Comparison of ENCODE assay signal across 20 mouse cellular contexts in the genomic region with DNA sequence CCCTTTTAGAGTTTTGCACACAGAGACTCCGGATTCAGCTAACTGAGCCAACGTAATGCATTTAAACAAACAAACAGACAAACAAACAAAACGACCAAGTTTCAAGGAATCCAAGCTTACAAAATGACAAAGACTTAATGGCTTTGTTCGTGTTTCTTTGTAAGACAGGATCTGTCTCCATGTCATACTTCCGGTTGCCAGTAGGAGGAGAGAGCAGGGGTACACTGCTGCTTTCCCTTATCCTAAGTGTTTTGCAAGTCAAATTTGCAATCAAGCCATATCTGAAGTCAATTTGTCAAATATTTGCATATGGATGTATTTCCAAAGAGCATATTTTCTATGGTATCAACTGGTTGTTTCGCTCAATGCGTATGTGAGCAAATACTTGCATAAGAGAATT. TPM values are rescaled to one million over a fixed set of nuclear protein-coding genes. Genes with fewer than 3 reads are reported as not detected.
DNase-seq lines count a peak whose midpoint lies in the region; ATAC-seq and TF ChIP-seq lines count a peak whose summit lies in the region.
"Had no signal": no experiment of that assay in that cellular context is flagged by ENCODE, and none has a peak within 500 bp of the region (broad histone marks: within the 10 kb centered on the region; RNA-seq: fewer than 3 reads in every experiment).

No protein-coding gene starts in this region.

- 70% methylated on average over 7 of the region's 7 CpGs for WGBS in forebrain, postnatal 0 days
- 69% methylated on average over 7 of the region's 7 CpGs for WGBS in forebrain, embryonic 16.5 days
- 69% methylated on average over 7 of the region's 7 CpGs for WGBS in lung, embryonic 14.5 days

- intact Hi-C loops in gastrocnemius, adult 2 months (cut with DNase I): no loop called here

- DNase-seq in forebrain, postnatal 0 days: no peak
- DNase-seq in lung, embryonic 14.5 days: peak; percentile 4
- DNase-seq in lung, postnatal 14 days: no peak
- peak; percentile 27 for DNase-seq in ES-E14 (ENCODE audit: low read depth, low spot score)
- peak; percentile 36 for DNase-seq in embryo, embryonic 10.5 days (ENCODE audit: low spot score)
- DNase-seq in thymus, postnatal 10 days (ENCODE audit: low spot score in 2 of 2): no peak
- no peak for DNase-seq in gastrocnemius, adult 2 months
- DNase-seq: adrenal gland, postnatal 14 days; cerebellum, adult 8-10 months; heart, adult 18-20 months; kidney, adult 9 months; liver, embryonic 13.5 days; thymus, adult 18-20 months had no signal

- H3K27ac ChIP-seq in forebrain, postnatal 0 days (ENCODE audit: low read depth, low read length): no peak overlapping the region
- H3K27ac ChIP-seq in forebrain, embryonic 16.5 days (ENCODE audit: low read length): no peak overlapping the region
- no peak overlapping the region for H3K27ac ChIP-seq in lung, embryonic 14.5 days (ENCODE audit: low read depth)
- H3K27ac ChIP-seq in ES-E14 (ENCODE audit: insufficient read depth, low read depth, low read length, poor library complexity, severe bottlenecking): no peak overlapping the region
- no peak overlapping the region for H3K27ac ChIP-seq in gastrocnemius, adult 2 months
- H3K27ac ChIP-seq: embryonic facial prominence, embryonic 13.5 days; liver, embryonic 13.5 days had no signal

- no peak overlapping the region for H3K4me3 ChIP-seq in forebrain, postnatal 0 days (ENCODE audit: low read depth, low read length)
- no peak overlapping the region for H3K4me3 ChIP-seq in forebrain, embryonic 16.5 days (replicated peaks; ENCODE audit: low read length)
- H3K4me3 ChIP-seq in lung, embryonic 14.5 days (ENCODE audit: low read depth, low read length): no peak overlapping the region
- no peak overlapping the region for H3K4me3 ChIP-seq in ES-E14 (ENCODE audit: insufficient read depth in 1 of 2, low read depth in 1 of 2, low read length in 2 of 2, poor library complexity in 1 of 2, severe bottlenecking in 1 of 2)
- no peak overlapping the region for H3K4me3 ChIP-seq in gastrocnemius, adult 2 months
- H3K4me3 ChIP-seq: embryonic facial prominence, embryonic 13.5 days; liver, embryonic 13.5 days had no signal

- H3K4me1 ChIP-seq in forebrain, postnatal 0 days (ENCODE audit: insufficient read depth): no peaks in the 10 kb centered on the region
- no peaks in the 10 kb centered on the region for H3K4me1 ChIP-seq in forebrain, embryonic 16.5 days (replicated peaks; ENCODE audit: control insufficient read depth, insufficient read depth, low read length)
- no peaks in the 10 kb centered on the region for H3K4me1 ChIP-seq in lung, embryonic 14.5 days (ENCODE audit: insufficient read depth)
- peaks cover 0 to 2% of the 10 kb centered on the region in 2 experiments; a peak in 1 of 4 replicates for H3K4me1 ChIP-seq in ES-E14 (ENCODE audit: control insufficient read depth in 2 of 2, insufficient read depth in 2 of 2, low read length in 2 of 2, poor library complexity in 1 of 2)
- H3K4me1 ChIP-seq: embryonic facial prominence, embryonic 13.5 days; liver, embryonic 13.5 days had no signal

- H3K9ac ChIP-seq in forebrain, postnatal 0 days: no peak overlapping the region
- H3K9ac ChIP-seq in forebrain, embryonic 16.5 days (replicated peaks; ENCODE audit: low read depth, low read length): no peak overlapping the region
- no peak overlapping the region for H3K9ac ChIP-seq in lung, embryonic 14.5 days
- no peak overlapping the region for H3K9ac ChIP-seq in ES-E14 (ENCODE audit: insufficient read depth, low read depth, low read length, poor library complexity, severe bottlenecking)
- H3K9ac ChIP-seq: embryonic facial prominence, embryonic 13.5 days; liver, embryonic 13.5 days had no signal

- ATAC-seq in forebrain, postnatal 0 days: no peak
- no peak for ATAC-seq in forebrain, embryonic 16.5 days
- no peak for ATAC-seq in lung, embryonic 14.5 days (ENCODE audit: insufficient read depth)
- ATAC-seq: hindbrain, embryonic 16.5 days had no signal

- peak; percentile 51 for TF ChIP-seq CTCF in forebrain, postnatal 0 days (IDR thresholded peaks at IDR 0.05; ENCODE audit: low read depth)
- peak; percentile 51 for TF ChIP-seq CTCF in lung, embryonic 14.5 days (IDR thresholded peaks at IDR 0.05; ENCODE audit: low read depth)
- TF ChIP-seq CTCF in gastrocnemius, adult 2 months (IDR thresholded peaks at IDR 0.05): no peak

- in situ Hi-C loops in ES-E14 (cut with MboI; ENCODE audit: low sequenced_read_pairs in 2 of 2, unreplicated experiment in 2 of 2): no loop called here

- no peak overlapping the region for H3K4me2 ChIP-seq in forebrain, postnatal 0 days (ENCODE audit: low read depth)
- H3K4me2 ChIP-seq in forebrain, embryonic 16.5 days (ENCODE audit: low read length): no peak overlapping the region
- no peak overlapping the region for H3K4me2 ChIP-seq in lung, embryonic 14.5 days
- H3K4me2 ChIP-seq: embryonic facial prominence, embryonic 13.5 days; liver, embryonic 13.5 days; midbrain, embryonic 11.5 days had no signal

- H3K27me3 ChIP-seq in forebrain, postnatal 0 days (ENCODE audit: insufficient read depth, low read length): no peaks in the 10 kb centered on the region
- no peaks in the 10 kb centered on the region for H3K27me3 ChIP-seq in forebrain, embryonic 16.5 days (replicated peaks; ENCODE audit: control insufficient read depth, insufficient read depth, low read length)
- no peaks in the 10 kb centered on the region for H3K27me3 ChIP-seq in lung, embryonic 14.5 days (ENCODE audit: insufficient read depth, low read length)
- H3K27me3 ChIP-seq: embryonic facial prominence, embryonic 13.5 days; liver, embryonic 13.5 days had no signal

- H3K36me3 ChIP-seq in forebrain, postnatal 0 days (ENCODE audit: insufficient read depth): no peaks in the 10 kb centered on the region
- H3K36me3 ChIP-seq in forebrain, embryonic 16.5 days (ENCODE audit: control insufficient read depth, insufficient read depth): no peaks in the 10 kb centered on the region
- H3K36me3 ChIP-seq in lung, embryonic 14.5 days (ENCODE audit: insufficient read depth): no peaks in the 10 kb centered on the region
- H3K36me3 ChIP-seq in ES-E14 (ENCODE audit: control insufficient read depth, insufficient read depth, low read length, poor library complexity, severe bottlenecking): no peaks in the 10 kb centered on the region
- H3K36me3 ChIP-seq: embryonic facial prominence, embryonic 13.5 days; liver, embryonic 13.5 days had no signal

- H3K9me3 ChIP-seq in forebrain, postnatal 0 days (ENCODE audit: low read length): no peaks in the 10 kb centered on the region
- no peaks in the 10 kb centered on the region for H3K9me3 ChIP-seq in forebrain, embryonic 16.5 days (ENCODE audit: control insufficient read depth, low read length)
- no peaks in the 10 kb centered on the region for H3K9me3 ChIP-seq in lung, embryonic 14.5 days (ENCODE audit: low read depth, low read length)
- H3K9me3 ChIP-seq in ES-E14 (ENCODE audit: control insufficient read depth, insufficient read depth, low read depth, low read length): no peaks in the 10 kb centered on the region
- H3K9me3 ChIP-seq: embryonic facial prominence, embryonic 13.5 days; liver, embryonic 13.5 days had no signal

TF ChIP-seq in ES-E14, 5 proteins besides CTCF, POLR2A, EP300 and RAD21:
- TF ChIP-seq MAFK (IDR thresholded peaks at IDR 0.05; ENCODE audit: insufficient read depth, low read depth, low read length) (no peak), CHD2 (IDR thresholded peaks at IDR 0.05; ENCODE audit: low read depth, low read length) (no peak), HCFC1 (IDR thresholded peaks at IDR 0.05; ENCODE audit: borderline replicate concordance, insufficient read depth, low read length) (no peak), ZNF384 (IDR thresholded peaks at IDR 0.05; ENCODE audit: low read depth, low read length) (no peak), ZC3H11A (IDR thresholded peaks at IDR 0.05; ENCODE audit: borderline replicate concordance, low read depth, low read length) (no peak)

RNA-seq across cellular contexts. Expression of a gene that starts 20.9 kb away (rescaled TPM):
- 0.05 TPM in 1 of 2 replicates, not detected in the other for total RNA-seq in forebrain, postnatal 0 days (2014; rRNA removed)
- 0.09 and 0.10 TPM in 2 replicates for polyA plus RNA-seq in forebrain, postnatal 0 days (2015; fragmentation: Nextera tagmentation; extraction: Ambion mirVana)
- 0.11 and 0.22 TPM in 2 replicates for polyA plus RNA-seq in forebrain, embryonic 16.5 days (2015; fragmentation: Nextera tagmentation; extraction: Ambion mirVana)
- 0.32 TPM in 1 of 2 replicates, not detected in the other for polyA plus RNA-seq in lung, embryonic 14.5 days (2014; fragmentation: Nextera tagmentation; extraction: Ambion mirVana)
- total RNA-seq in ES-E14 (2012; rRNA removed): not detected in 2 replicates
- total RNA-seq in gastrocnemius, adult 2 months (2021): not detected
- total RNA-seq: adrenal gland, postnatal 14 days; gastrocnemius, adult 18-20 months had no signal
- polyA plus RNA-seq: limb, embryonic 11.5 days; liver, embryonic 13.5 days had no signal

RNA-seq across cellular contexts. Expression of a gene that starts 58.9 kb away (rescaled TPM):
- 33.3 and 39.3 TPM in 2 replicates for total RNA-seq in forebrain, postnatal 0 days (2014; rRNA removed)
- 15.5 and 16.1 TPM in 2 replicates for polyA plus RNA-seq in forebrain, postnatal 0 days (2015; fragmentation: Nextera tagmentation; extraction: Ambion mirVana)
- polyA plus RNA-seq in forebrain, embryonic 16.5 days (2015; fragmentation: Nextera tagmentation; extraction: Ambion mirVana): 25.6 and 28.5 TPM in 2 replicates
- polyA plus RNA-seq in lung, embryonic 14.5 days (2014; fragmentation: Nextera tagmentation; extraction: Ambion mirVana): 12.7 and 15.9 TPM in 2 replicates
- total RNA-seq in ES-E14 (2012; rRNA removed): 13.6 and 14.2 TPM in 2 replicates
- 1 to 10 TPM; 8.2 to 9.1 TPM for total RNA-seq in gastrocnemius, adult 2 months (2021)

RNA-seq across cellular contexts. Expression of a gene that starts 58.9 kb away (rescaled TPM):
- 0.81 and 1.2 TPM in 2 replicates for total RNA-seq in forebrain, postnatal 0 days (2014; rRNA removed)
- 1.1 and 1.4 TPM in 2 replicates for polyA plus RNA-seq in forebrain, postnatal 0 days (2015; fragmentation: Nextera tagmentation; extraction: Ambion mirVana)
- 0.71 and 1.0 TPM in 2 replicates for polyA plus RNA-seq in forebrain, embryonic 16.5 days (2015; fragmentation: Nextera tagmentation; extraction: Ambion mirVana)
- 0.67 and 0.70 TPM in 2 replicates for polyA plus RNA-seq in lung, embryonic 14.5 days (2014; fragmentation: Nextera tagmentation; extraction: Ambion mirVana)
- 0.16 and 0.45 TPM in 2 replicates for total RNA-seq in ES-E14 (2012; rRNA removed)
- under 1 TPM; 0.31 to 0.36 TPM for total RNA-seq in gastrocnemius, adult 2 months (2021)
- polyA plus RNA-seq: large intestine, adult 2 months had no signal

Comparison
In these comparisons a context has a peak if more than half of its experiments do, and no peak if none do; other contexts are left out.
1. DNase-seq: peak in lung, embryonic 14.5 days (single experiment), ES-E14 (single experiment) and embryo, embryonic 10.5 days (single experiment); none in forebrain, postnatal 0 days (single experiment), lung, postnatal 14 days (single experiment), thymus, postnatal 10 days (0 of 2) and gastrocnemius, adult 2 months (single experiment).